Mouse (Mus musculus) heart, adult 2 months (tissue): ENCODE results near the gene Nfkbib. TPM values are rescaled to one million over a fixed set of nuclear protein-coding genes. Genes with fewer than 3 reads are reported as not detected.

Experiments used
- DNase-seq, 2 experiments: peaks; one replicate each; pipeline ENCODE4 v3.0.0; 2021
- H3K27ac ChIP-seq: fragments of 200-600 bp; 2 replicates; pipeline ENCODE4 v1.8.1; 2022
- H3K27me3 ChIP-seq: fragments of 200-500 bp; 2 replicates; pipeline ENCODE4 v1.6.1; 2012; ENCODE audit warnings: mild to moderate bottlenecking, low read length, inconsistent platforms, mixed read lengths; ENCODE audit not compliant: control insufficient read depth, insufficient read depth
- H3K36me3 ChIP-seq: fragments of 200-500 bp; 2 replicates; pipeline ENCODE4 v1.6.1; 2012; ENCODE audit warnings: low read length, inconsistent platforms; ENCODE audit not compliant: control insufficient read depth, insufficient read depth
- H3K4me1 ChIP-seq: fragments of 200-500 bp; 2 replicates; pipeline ENCODE4 v1.6.1; 2011; ENCODE audit warnings: low read length; ENCODE audit not compliant: control insufficient read depth, insufficient read depth
- H3K4me3 ChIP-seq: fragments of 200-600 bp; 2 replicates; pipeline ENCODE4 v1.8.1; 2022
- H3K79me2 ChIP-seq: fragments of 200-500 bp; replicated peaks from 2 replicates; pipeline ENCODE4 v1.6.1; 2012; ENCODE audit warnings: mild to moderate bottlenecking, inconsistent platforms, low read length, moderate library complexity, mixed read lengths; ENCODE audit not compliant: control insufficient read depth, insufficient read depth
- H3K9ac ChIP-seq: fragments of 200-500 bp; 2 replicates; pipeline ENCODE4 v1.6.1; 2012; ENCODE audit warnings: low read depth, mild to moderate bottlenecking, control low read depth, inconsistent platforms, low read length, mixed read lengths
- CTCF ChIP-seq: fragments of 200-600 bp; IDR thresholded peaks from 2 replicates; pipeline ENCODE4 v1.8.1; 2022; ENCODE audit warnings: antibody characterized with exemption, mild to moderate bottlenecking, moderate library complexity
- EP300 ChIP-seq: fragments of 200-500 bp; IDR thresholded peaks from 2 replicates; pipeline ENCODE4 v1.6.1; 2011; ENCODE audit warnings: low read depth, low read length, control low read depth; ENCODE audit not compliant: insufficient read depth
- POLR2A ChIP-seq: fragments of 200-500 bp; IDR thresholded peaks from 2 replicates; pipeline ENCODE4 v1.6.1; 2011; ENCODE audit warnings: mild to moderate bottlenecking, low read depth, low read length, control low read depth; ENCODE audit not compliant: insufficient read depth
- WGBS: fragments of 180-500 bp; shearing (Covaris S2); methylation state at CpG from one replicate; pipeline ENCODE4 v1.1.7; 2018; 5-methylcytosine and 5-hydroxymethylcytosine counted together
- intact Hi-C: fragments of 180-260 bp; cut with DNase I; formaldehyde crosslinking; loops from one replicate; pipeline ENCODE4 v1.15.1; 2025
- polyA plus RNA-seq: library from polyadenylated mRNA; depleted of rRNA; stranded (reverse); fragments of >200 nt; gene quantifications from 2 replicates; pipeline ENCODE4 v1.2.3, GENCODE M21; 2012
- total RNA-seq, 2 experiments: library from RNA; stranded (reverse); gene quantifications; 2 replicates each; pipeline ENCODE4 v1.2.3; 2021

Gene Nfkbib
- total and polyA plus RNA-seq, 3 experiments, result 25.1 to 31.6 (median 27.8) TPM

DNA sequence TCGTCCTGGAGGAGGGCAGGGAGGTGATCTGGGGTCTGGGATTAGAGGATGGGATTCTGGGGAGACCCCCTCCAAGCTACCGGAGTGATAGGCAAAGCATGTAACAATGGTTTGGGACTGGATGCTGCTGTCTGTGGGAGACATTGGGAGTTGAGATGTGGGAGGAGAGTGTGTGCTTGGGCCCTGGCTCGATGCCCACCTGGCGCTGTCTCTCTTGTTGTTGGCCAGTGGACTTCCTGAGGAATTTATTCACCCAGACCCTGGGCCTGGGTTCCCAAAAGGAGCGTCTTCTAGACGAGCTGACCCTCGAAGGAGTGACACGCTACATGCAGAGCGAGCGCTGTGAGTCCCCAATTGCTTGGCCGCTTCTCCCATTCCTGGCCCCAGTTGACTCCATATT is 4.6 kb upstream of the Nfkbib start:
- intact Hi-C loops, result no loop called here
- 78% methylated on average over 11 of the region's 11 CpGs for WGBS
- Histone ChIP-seq H3K4me1 (peaks cover 1% of the 10 kb centered on the region; the same call in 1 of the 2 replicates), H3K27ac (no peak overlapping the region), H3K9ac (no peak overlapping the region), H3K36me3 (no peaks in the 10 kb centered on the region), H3K27me3 (no peaks in the 10 kb centered on the region), H3K4me3 (no peak overlapping the region), H3K79me2 (peaks cover 3% of the 10 kb centered on the region)
- TF ChIP-seq POLR2A, result no peak
- no peak for TF ChIP-seq CTCF
- TF ChIP-seq EP300, result no peak
- DNase-seq, result peak; percentile 30 to 42

DNA sequence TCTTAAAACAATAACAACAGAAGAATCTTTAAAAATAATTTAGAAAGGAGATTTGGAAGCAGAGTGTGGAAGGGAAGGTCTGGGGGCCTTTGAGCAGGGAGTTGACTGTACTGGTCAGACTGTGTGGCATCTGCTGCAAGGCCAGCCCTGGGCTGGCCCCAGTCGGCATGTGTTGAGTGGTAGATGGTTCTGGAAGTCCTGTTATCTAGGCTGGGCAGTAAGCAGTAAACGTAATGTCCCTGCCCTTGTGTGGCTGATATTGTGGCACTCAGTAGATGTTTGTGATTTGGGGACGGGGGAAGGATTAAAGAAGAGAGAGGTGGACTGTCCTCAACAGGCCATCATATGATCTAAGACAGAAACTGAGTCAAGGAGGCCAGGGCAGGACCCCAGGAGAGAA is 3.0 kb upstream of the Nfkbib start:
- intact Hi-C loops, result no loop called here
- Histone ChIP-seq H3K27me3 (no peaks in the 10 kb centered on the region), H3K79me2 (peaks cover 4% of the 10 kb centered on the region), H3K4me3 (no peak overlapping the region), H3K36me3 (no peaks in the 10 kb centered on the region), H3K27ac (no peak overlapping the region), H3K4me1 (peaks cover 5% of the 10 kb centered on the region), H3K9ac (no peak overlapping the region)
- no peak for DNase-seq
- WGBS, result 80% methylated on average over 3 of the region's 3 CpGs
- no peak for TF ChIP-seq CTCF
- TF ChIP-seq POLR2A, result no peak
- TF ChIP-seq EP300, result no peak

DNA sequence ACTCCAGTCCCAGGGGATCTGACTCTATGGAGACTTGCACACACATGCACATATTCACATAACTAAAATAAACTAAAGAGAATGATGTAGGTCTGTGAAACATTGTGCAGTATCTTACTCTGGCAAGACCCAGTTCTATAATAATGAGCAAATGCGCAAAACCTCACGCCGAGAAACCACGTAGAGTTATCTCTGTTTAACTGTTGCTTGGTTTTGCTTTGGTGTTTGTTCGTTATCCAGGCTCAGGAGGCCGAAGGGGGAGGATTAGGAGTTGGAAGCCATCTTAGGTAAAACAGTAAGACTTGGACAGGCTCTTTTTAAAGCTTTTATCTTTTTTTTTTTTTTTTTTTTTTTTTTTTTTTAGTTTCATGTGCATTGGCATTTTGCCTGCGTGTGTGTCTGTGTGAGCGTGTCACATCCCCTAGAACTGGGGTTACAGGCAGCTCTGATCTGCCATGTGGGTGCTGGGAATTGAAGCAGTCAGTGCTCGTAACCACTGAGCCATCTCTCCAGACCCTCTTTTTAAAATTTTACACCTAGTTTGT is 2.2 kb upstream of the Nfkbib start:
- intact Hi-C loops, result loop anchor here (5.0 kb wide), 1 partner anchor 213 kb away; the partner anchor contains the start of genes Eif3k and Map4k1

GRCm38 (mm10) chr7:28766910-28767309 is 402 bp downstream of the Nfkbib start:
- Histone ChIP-seq H3K4me1 (peaks cover 5% of the 10 kb centered on the region), H3K36me3 (no peaks in the 10 kb centered on the region), H3K79me2 (peaks cover 4% of the 10 kb centered on the region), H3K4me3 (peak overlapping the region; percentile 55), H3K27ac (peak overlapping the region; percentile 88), H3K9ac (peak overlapping the region; percentile 80), H3K27me3 (no peaks in the 10 kb centered on the region)
- WGBS, result 4% methylated on average over 14 of the region's 14 CpGs
- TF ChIP-seq EP300 (no peak), CTCF (no peak), POLR2A (no peak)
- intact Hi-C loops, result loop anchor here (2.0 to 5.0 kb wide), 2 partner anchors 215 to 754 kb away; partner anchors contain the start of genes Eif3k and Map4k1
- no peak for DNase-seq

More for the DNA sequence above, 2.2 kb upstream of the Nfkbib start:
- peaks cover 4% of the 10 kb centered on the region for H3K79me2 ChIP-seq
- no peaks in the 10 kb centered on the region for H3K27me3 ChIP-seq
- DNase-seq, result no peak
- H3K4me3 ChIP-seq, result no peak overlapping the region
- H3K27ac ChIP-seq, result no peak overlapping the region
- H3K4me1 ChIP-seq, result peaks cover 5% of the 10 kb centered on the region
- 91% methylated on average over 9 of the region's 9 CpGs for WGBS
- no peaks in the 10 kb centered on the region for H3K36me3 ChIP-seq
- TF ChIP-seq EP300, result no peak
- TF ChIP-seq CTCF, result no peak
- no peak for TF ChIP-seq POLR2A
- H3K9ac ChIP-seq, result no peak overlapping the region

DNA sequence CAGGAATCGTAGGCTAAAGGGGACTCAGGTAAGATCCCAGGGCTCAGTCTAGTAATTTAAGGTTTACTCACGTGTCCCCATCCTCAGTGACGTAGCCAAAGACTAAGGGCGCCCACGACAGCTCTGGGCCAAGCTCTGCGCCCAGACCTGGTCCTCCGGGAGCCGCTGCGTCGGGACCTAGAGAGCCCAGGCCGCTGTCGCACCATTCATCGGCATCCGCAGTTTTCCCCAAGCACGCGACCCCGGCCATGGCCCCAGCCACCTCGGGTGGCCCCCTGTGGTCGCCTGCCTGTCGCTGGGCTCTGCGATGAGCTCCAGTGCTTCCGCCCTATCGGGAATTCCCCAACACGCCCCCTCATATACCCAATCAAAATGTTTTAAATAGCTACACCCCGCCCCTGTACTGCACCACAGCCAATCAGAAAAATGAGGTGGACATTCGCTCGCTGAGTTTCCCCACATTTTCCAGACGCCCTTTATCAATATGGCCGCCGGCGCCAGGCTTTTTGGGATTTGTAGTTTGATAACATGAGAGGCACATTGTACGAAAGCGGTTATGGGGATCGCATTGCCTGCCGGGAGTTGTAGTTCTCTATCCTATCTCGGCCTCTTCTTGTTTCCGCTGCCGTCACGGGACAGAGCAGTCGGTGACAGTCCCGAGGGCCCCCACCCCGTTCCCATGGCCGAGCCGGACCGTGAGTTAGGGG is 986 bp downstream of the Nfkbib start, which contains the start of gene Sirt2:
Gene Sirt2, plus strand, starts transcription at position 563 of the 707 bp plus-strand sequence.
- Histone ChIP-seq H3K36me3 (no peaks in the 10 kb centered on the region), H3K4me1 (peaks cover 5% of the 10 kb centered on the region), H3K27ac (peak within 1 kb of the TSS; percentile 88), H3K79me2 (peaks cover 4% of the 10 kb centered on the region), H3K4me3 (peak within 1 kb of the TSS; percentile 89), H3K27me3 (no peaks in the 10 kb centered on the region), H3K9ac (peak within 1 kb of the TSS; percentile 80)
- peak; percentile 73 for TF ChIP-seq EP300
- TF ChIP-seq CTCF, result peak; percentile 37
- TF ChIP-seq POLR2A, result peak; percentile 43
- peak; percentile 93 to 99 for DNase-seq
- WGBS, result under 1% methylated on average over 45 of the region's 45 CpGs
- intact Hi-C loops, result loop anchor here (2.0 to 5.0 kb wide), 2 partner anchors 216 to 754 kb away; partner anchors contain the start of genes Eif3k and Map4k1

- no peak for DNase-seq
- no peak for TF ChIP-seq EP300
- no peak for TF ChIP-seq CTCF
- no peak for TF ChIP-seq POLR2A
- H3K4me3 ChIP-seq, result no peak overlapping the region
- no peaks in the 10 kb centered on the region for H3K27me3 ChIP-seq
- H3K79me2 ChIP-seq, result peaks cover 4% of the 10 kb centered on the region
- intact Hi-C loops, result loop anchor here (5.0 kb wide), 1 partner anchor 217 kb away; the partner anchor contains the start of genes Eif3k and Map4k1
- H3K9ac ChIP-seq, result no peak overlapping the region
- peaks cover 5% of the 10 kb centered on the region for H3K4me1 ChIP-seq
- H3K27ac ChIP-seq, result no peak overlapping the region
- H3K36me3 ChIP-seq, result no peaks in the 10 kb centered on the region
- 68% methylated on average over 6 of the region's 6 CpGs for WGBS
These were observed 2.1 kb downstream of the Nfkbib start for GRCm38 (mm10) chr7:28765211-28765610.
